Mouse (Mus musculus): Measurements from ENCODE around the gene Vps25.

- TF ChIP-seq ZC3H11A (IDR thresholded peaks at IDR 0.05; ENCODE audit: borderline replicate concordance, low read depth, low read length), result no peak
- no peak for TF ChIP-seq HCFC1 (IDR thresholded peaks at IDR 0.05; ENCODE audit: borderline replicate concordance, insufficient read depth, low read length)
- TF ChIP-seq MAFK (IDR thresholded peaks at IDR 0.05; ENCODE audit: insufficient read depth, low read depth, low read length), result no peak
- peak; percentile 34; the same call in 1 of the 2 replicates for TF ChIP-seq CHD2 (IDR thresholded peaks at IDR 0.05; ENCODE audit: low read depth, low read length)
- no peak for TF ChIP-seq ZNF384 (IDR thresholded peaks at IDR 0.05; ENCODE audit: low read depth, low read length)
Measured at GRCm38 (mm10) chr11:101225331-101226064, 28.0 kb upstream of the Vps25 start.

All from ES-E14 (cell line).